Mouse (Mus musculus) neural tube, embryonic 11.5 days (tissue): ENCODE results near the gene Spink4. TPM values are rescaled to one million over a fixed set of nuclear protein-coding genes. Genes with fewer than 3 reads are reported as not detected.

Experiments
- ATAC-seq: fragments of 200-750 bp; cut with Nextera tagmentation; 2 replicates; pipeline ENCODE4 v1.8.0; 2017; ENCODE audit warnings: moderate number of reproducible peaks, mild to moderate bottlenecking, moderate TSS enrichment, moderate library complexity; ENCODE audit not compliant: insufficient read depth, low FRiP score, low TSS enrichment
- DNase-seq: peaks from one replicate; pipeline ENCODE4 v3.0.0-alpha.2; 2015; ENCODE audit warnings: low spot score
- H3K27ac ChIP-seq: fragments of 300-500 bp; sonication (generic); 2 replicates; pipeline ENCODE4 v1.5.1; 2014; ENCODE audit warnings: low read depth, mild to moderate bottlenecking, low read length
- H3K27me3 ChIP-seq: fragments of 300-500 bp; sonication (generic); 2 replicates; pipeline ENCODE4 v1.6.1; 2014; ENCODE audit warnings: mild to moderate bottlenecking, low read length, mixed read lengths; ENCODE audit not compliant: control insufficient read depth, insufficient read depth
- H3K36me3 ChIP-seq: fragments of 300-500 bp; sonication (generic); 2 replicates; pipeline ENCODE4 v1.6.1; 2014; ENCODE audit warnings: mild to moderate bottlenecking, low read length, moderate library complexity, mixed read lengths; ENCODE audit not compliant: control insufficient read depth, insufficient read depth
- H3K4me1 ChIP-seq: fragments of 300-500 bp; sonication (generic); 2 replicates; pipeline ENCODE4 v1.6.1; 2014; ENCODE audit warnings: low read length, mixed read lengths; ENCODE audit not compliant: control insufficient read depth, insufficient read depth
- H3K4me2 ChIP-seq: fragments of 300-500 bp; sonication (generic); 2 replicates; pipeline ENCODE4 v1.6.1; 2014; ENCODE audit warnings: low read depth, mild to moderate bottlenecking, moderate library complexity
- H3K4me3 ChIP-seq: fragments of 300-500 bp; sonication (generic); 2 replicates; pipeline ENCODE4 v1.5.1; 2014; ENCODE audit warnings: low read depth, low read length
- H3K9ac ChIP-seq: fragments of 300-500 bp; sonication (generic); 2 replicates; pipeline ENCODE4 v1.6.1; 2014; ENCODE audit warnings: mild to moderate bottlenecking, low read length
- H3K9me3 ChIP-seq: fragments of 300-500 bp; sonication (generic); 2 replicates; pipeline ENCODE4 v1.6.1; 2016; ENCODE audit warnings: low read length; ENCODE audit not compliant: control insufficient read depth
- WGBS: fragments of 180-500 bp; shearing (Covaris S2); extraction: QIAGEN DNeasy Blood & Tissue Kit; methylation state at CpG from one replicate; pipeline ENCODE4 v1.1.7; 2014; 5-methylcytosine and 5-hydroxymethylcytosine counted together
- polyA plus RNA-seq: library from polyadenylated mRNA; unstranded; fragments of >200 nt; fragmentation: Nextera tagmentation; extraction: Ambion mirVana; gene quantifications from 2 replicates; pipeline ENCODE4 v1.2.1, GENCODE M21; 2014

The Spink4 gene
- polyA plus RNA-seq, result not detected in 2 replicates

DNA sequence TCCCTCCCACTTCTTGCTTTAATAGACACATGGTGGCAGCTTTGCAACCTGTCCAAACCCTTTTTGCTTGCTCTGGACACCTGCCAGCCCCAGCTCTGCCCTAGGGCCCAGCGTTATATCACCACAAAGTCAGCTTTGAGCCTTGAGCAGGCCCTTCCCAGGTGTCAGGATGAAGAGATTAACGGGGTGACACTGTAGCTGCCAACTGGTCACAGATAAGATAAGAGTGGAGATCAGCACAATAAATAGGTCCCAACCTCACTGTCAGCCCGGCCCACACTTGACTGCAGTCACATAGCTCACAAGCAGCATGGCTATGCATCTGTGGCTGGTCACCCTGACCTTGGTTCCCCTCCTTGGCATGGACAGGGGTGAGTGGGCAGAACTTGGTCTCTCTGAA lies at the start of gene Spink4:
TSS of gene Spink4 (plus strand) at position 268 of the 400 bp plus-strand sequence.
- H3K36me3 ChIP-seq, result no peaks in the 10 kb centered on the region
- WGBS, result 74% methylated on average over 3 of the region's 3 CpGs
- no peak for DNase-seq
- H3K27me3 ChIP-seq, result no peaks in the 10 kb centered on the region
- no peaks in the 10 kb centered on the region for H3K4me1 ChIP-seq
- H3K9ac ChIP-seq, result no peak within 1 kb of the TSS
- no peaks in the 10 kb centered on the region for H3K9me3 ChIP-seq
- H3K4me3 ChIP-seq, result no peak within 1 kb of the TSS
- no peak within 1 kb of the TSS for H3K27ac ChIP-seq
- ATAC-seq, result no peak
- no peak within 1 kb of the TSS for H3K4me2 ChIP-seq

- Histone ChIP-seq H3K36me3 (no peaks in the 10 kb centered on the region), H3K4me1 (no peaks in the 10 kb centered on the region), H3K4me3 (no peak overlapping the region), H3K9ac (no peak overlapping the region), H3K4me2 (no peak overlapping the region), H3K9me3 (no peaks in the 10 kb centered on the region), H3K27ac (no peak overlapping the region), H3K27me3 (no peaks in the 10 kb centered on the region)
- WGBS, result 84% methylated on average over 4 of the region's 4 CpGs
- no peak for DNase-seq
- no peak for ATAC-seq
Measured at GRCm38 (mm10) chr4:40870206-40870605, 49.6 kb upstream of the Spink4 start.

- Histone ChIP-seq H3K9me3 (no peaks in the 10 kb centered on the region), H3K27ac (no peak overlapping the region), H3K9ac (no peak overlapping the region), H3K27me3 (no peaks in the 10 kb centered on the region), H3K4me1 (no peaks in the 10 kb centered on the region), H3K36me3 (no peaks in the 10 kb centered on the region), H3K4me3 (no peak overlapping the region), H3K4me2 (no peak overlapping the region)
- ATAC-seq, result no peak
- no peak for DNase-seq
- 93% methylated on average over 3 of the region's 3 CpGs for WGBS
Measured at GRCm38 (mm10) chr4:40872129-40872528, 47.7 kb upstream of the Spink4 start.

DNA sequence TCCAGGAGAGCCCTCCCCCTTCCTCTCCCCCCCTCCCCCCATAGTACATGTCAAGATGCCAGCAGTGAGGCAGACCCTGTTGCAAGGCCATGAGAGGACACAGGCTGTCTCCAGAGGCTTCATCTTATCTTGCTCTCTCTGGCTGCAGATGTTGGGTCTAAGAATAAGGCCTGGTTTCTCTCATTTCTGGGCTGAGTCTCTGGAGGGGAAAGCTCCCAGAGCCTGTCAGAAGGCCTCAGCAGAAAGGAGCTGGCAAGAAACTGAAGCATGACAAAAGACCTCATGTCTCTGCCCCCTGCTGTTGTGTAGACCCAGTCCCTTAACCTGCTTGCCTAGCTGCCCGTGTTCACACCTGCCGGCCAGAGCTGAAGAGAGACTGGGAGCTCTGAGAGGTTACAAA lies 46.5 kb upstream of the Spink4 start:
- Histone ChIP-seq H3K9me3 (no peaks in the 10 kb centered on the region), H3K27ac (no peak overlapping the region), H3K4me3 (no peak overlapping the region), H3K36me3 (no peaks in the 10 kb centered on the region), H3K9ac (no peak overlapping the region), H3K4me1 (no peaks in the 10 kb centered on the region), H3K27me3 (no peaks in the 10 kb centered on the region), H3K4me2 (no peak overlapping the region)
- ATAC-seq (no peak), DNase-seq (no peak)
- WGBS, result 74% methylated on average over 2 of the region's 2 CpGs

DNA sequence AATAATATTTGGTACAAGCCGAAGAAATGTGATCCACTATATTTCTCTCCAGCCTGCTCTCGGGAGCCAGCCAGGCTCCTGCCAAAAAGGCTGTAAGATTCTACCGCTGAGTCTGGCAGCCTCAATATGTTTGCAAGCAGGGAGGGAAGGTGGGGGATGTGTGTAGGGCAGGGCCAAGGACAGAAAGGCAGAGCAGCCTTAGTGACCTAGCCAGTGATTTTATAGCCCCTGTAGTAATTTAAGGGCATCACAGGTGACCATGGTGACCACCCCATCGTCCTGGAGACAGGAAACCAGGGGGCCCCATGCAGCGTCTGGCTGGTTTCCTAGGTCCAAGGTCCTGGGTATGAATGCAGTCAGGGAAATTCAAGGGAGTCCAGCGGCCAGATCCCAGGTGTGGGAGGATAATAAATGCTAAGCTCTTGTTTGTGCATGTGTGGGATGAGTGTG lies 45.7 kb upstream of the Spink4 start:
- Histone ChIP-seq H3K4me1 (no peaks in the 10 kb centered on the region), H3K27ac (no peak overlapping the region), H3K9ac (no peak overlapping the region), H3K4me2 (no peak overlapping the region), H3K9me3 (no peaks in the 10 kb centered on the region), H3K27me3 (no peaks in the 10 kb centered on the region), H3K36me3 (no peaks in the 10 kb centered on the region), H3K4me3 (no peak overlapping the region)
- DNase-seq (no peak), ATAC-seq (no peak)
- WGBS, result 38% methylated on average over 6 of the region's 6 CpGs

DNA sequence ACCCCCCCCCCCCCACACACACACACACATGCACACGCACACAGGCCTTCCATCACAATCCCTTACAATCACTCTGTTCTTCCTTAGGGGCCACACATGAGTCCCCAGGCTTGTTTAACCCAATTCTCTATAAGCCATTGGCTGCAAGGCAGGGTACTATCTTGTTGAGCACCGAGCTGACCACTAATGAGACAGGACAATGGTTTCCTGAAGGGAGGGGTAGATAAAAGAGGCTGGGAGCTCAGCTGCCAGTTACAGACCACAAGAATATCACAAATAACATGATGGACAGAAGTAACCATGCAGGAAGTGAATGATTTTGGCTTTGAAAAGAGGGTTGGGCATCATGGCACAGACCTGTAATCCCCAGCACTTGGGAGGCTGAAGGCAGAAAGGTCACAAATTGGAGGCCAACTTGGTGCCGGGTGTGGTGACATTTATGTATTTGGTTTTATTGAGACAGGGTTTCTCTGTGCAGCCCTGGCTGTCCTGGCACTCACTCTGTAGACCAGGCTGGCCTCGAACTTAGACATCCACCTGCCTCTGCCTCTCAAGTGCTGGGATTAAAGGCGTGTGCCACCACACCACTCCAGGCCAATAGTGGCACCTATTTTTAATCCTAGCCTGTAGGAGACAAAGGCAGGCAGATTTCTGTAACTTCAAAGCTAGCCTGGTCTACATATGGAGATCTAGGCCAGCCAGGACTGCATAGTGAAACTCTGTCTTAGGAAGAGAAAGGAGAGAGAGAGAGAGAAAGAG lies 44.9 kb upstream of the Spink4 start:
- Histone ChIP-seq H3K27ac (no peak overlapping the region), H3K4me1 (no peaks in the 10 kb centered on the region), H3K9ac (no peak overlapping the region), H3K4me2 (no peak overlapping the region), H3K27me3 (no peaks in the 10 kb centered on the region), H3K4me3 (no peak overlapping the region), H3K9me3 (no peaks in the 10 kb centered on the region), H3K36me3 (no peaks in the 10 kb centered on the region)
- DNase-seq, result no peak
- no peak for ATAC-seq
- WGBS, result 86% methylated on average over 5 of the region's 5 CpGs

DNA sequence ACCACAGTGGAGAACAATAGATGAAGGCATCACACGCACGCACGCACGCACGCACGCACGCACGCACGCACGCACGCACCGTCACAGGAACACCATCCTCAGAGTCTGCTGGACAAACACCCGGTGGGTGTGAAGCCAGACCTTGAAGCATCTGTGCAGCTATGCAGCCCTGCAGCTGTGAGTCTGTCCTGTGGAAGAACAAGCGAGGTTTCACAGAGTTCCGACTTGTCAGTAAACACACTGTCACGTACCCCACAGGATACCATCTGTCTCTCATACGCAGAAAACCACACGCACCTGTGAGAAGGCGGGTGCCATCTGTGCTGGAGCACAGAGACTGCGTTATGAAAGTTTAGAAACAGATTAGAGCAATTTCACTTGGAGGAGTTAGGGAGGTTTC lies 44.0 kb upstream of the Spink4 start:
- no peak overlapping the region for H3K4me2 ChIP-seq
- H3K27me3 ChIP-seq, result no peaks in the 10 kb centered on the region
- no peak for ATAC-seq
- WGBS, result 84% methylated on average over 20 of the region's 20 CpGs
- H3K9me3 ChIP-seq, result no peaks in the 10 kb centered on the region
- no peak overlapping the region for H3K27ac ChIP-seq
- H3K4me3 ChIP-seq, result no peak overlapping the region
- H3K36me3 ChIP-seq, result no peaks in the 10 kb centered on the region
- no peak overlapping the region for H3K9ac ChIP-seq
- no peak for DNase-seq
- no peaks in the 10 kb centered on the region for H3K4me1 ChIP-seq

DNA sequence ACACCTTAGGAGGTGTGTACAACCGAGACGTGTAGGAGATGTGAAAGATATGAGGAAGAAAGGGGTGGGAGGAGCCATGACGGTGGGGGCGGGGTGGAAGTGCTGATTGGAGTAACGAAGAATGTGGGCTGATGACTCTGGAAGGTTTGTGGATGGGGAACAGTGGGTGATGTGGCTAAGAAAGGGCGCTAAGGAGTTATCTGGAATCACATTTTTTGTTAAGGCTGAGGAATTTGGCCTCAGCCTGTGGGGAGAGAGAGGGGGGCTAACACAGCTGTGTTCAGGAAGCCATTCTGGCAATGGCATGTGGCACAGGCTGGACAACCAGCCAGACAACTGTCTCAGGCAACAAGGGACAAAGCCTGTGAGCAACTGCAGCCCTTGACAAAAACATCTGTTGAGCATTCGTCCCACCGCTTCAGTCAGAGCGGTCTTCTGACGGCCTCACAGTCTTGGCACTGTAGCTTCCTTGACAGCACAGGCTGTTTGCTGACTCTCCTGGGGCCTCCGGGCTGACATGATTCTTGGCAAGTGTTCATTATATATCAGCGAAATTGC lies 43.0 kb upstream of the Spink4 start:
- Histone ChIP-seq H3K27me3 (no peaks in the 10 kb centered on the region), H3K27ac (no peak overlapping the region), H3K9me3 (no peaks in the 10 kb centered on the region), H3K9ac (no peak overlapping the region), H3K36me3 (no peaks in the 10 kb centered on the region), H3K4me1 (no peaks in the 10 kb centered on the region), H3K4me3 (no peak overlapping the region), H3K4me2 (no peak overlapping the region)
- 42% methylated on average over 12 of the region's 12 CpGs for WGBS
- DNase-seq (peak; percentile 24), ATAC-seq (no peak)

- Histone ChIP-seq H3K4me3 (no peak overlapping the region), H3K27ac (no peak overlapping the region), H3K27me3 (no peaks in the 10 kb centered on the region), H3K9me3 (no peaks in the 10 kb centered on the region), H3K4me1 (no peaks in the 10 kb centered on the region), H3K9ac (no peak overlapping the region), H3K4me2 (no peak overlapping the region), H3K36me3 (no peaks in the 10 kb centered on the region)
- WGBS, result 80% methylated on average over 5 of the region's 5 CpGs
- DNase-seq (no peak), ATAC-seq (no peak)
Measured at GRCm38 (mm10) chr4:40877528-40877927, 42.3 kb upstream of the Spink4 start.
